Mouse (Mus musculus) limb, embryonic 10.5 days (tissue): ENCODE data around the gene Pex6. TPM values are rescaled to one million over a fixed set of nuclear protein-coding genes. Genes with fewer than 3 reads are reported as not detected.

Source experiments
- DNase-seq: peaks from one replicate; pipeline ENCODE4 v3.0.0-alpha.2; 2017; ENCODE audit warnings: low spot score
- H3K27ac ChIP-seq: fragments of 300-500 bp; sonication (generic); 2 replicates; pipeline ENCODE4 v1.5.1; 2016; ENCODE audit warnings: mild to moderate bottlenecking
- H3K27me3 ChIP-seq: fragments of 300-500 bp; sonication (generic); 2 replicates; pipeline ENCODE4 v1.6.1; 2016; ENCODE audit warnings: low read depth, mild to moderate bottlenecking; ENCODE audit not compliant: poor library complexity, severe bottlenecking
- H3K36me3 ChIP-seq: fragments of 300-500 bp; sonication (generic); 2 replicates; pipeline ENCODE4 v1.6.1; 2016; ENCODE audit warnings: mild to moderate bottlenecking, moderate library complexity
- H3K4me1 ChIP-seq: fragments of 300-500 bp; sonication (generic); 2 replicates; pipeline ENCODE4 v1.6.1; 2016
- H3K4me3 ChIP-seq: fragments of 300-500 bp; sonication (generic); 2 replicates; pipeline ENCODE4 v1.5.1; 2016; ENCODE audit warnings: mild to moderate bottlenecking, moderate library complexity
- H3K9me3 ChIP-seq: fragments of 300-500 bp; sonication (generic); replicated peaks from 2 replicates; pipeline ENCODE4 v1.6.1; 2016; ENCODE audit warnings: mild to moderate bottlenecking
- WGBS: fragments of 180-500 bp; shearing (Covaris S2); methylation state at CpG from one replicate; pipeline ENCODE4 v1.1.7; 2016; 5-methylcytosine and 5-hydroxymethylcytosine counted together
- polyA plus RNA-seq: library from polyadenylated mRNA; unstranded; fragments of >200 nt; fragmentation: Nextera tagmentation; extraction: Ambion mirVana; gene quantifications from 2 replicates; pipeline ENCODE4 v1.2.1, GENCODE M21; 2016

Pex6 gene
- polyA plus RNA-seq, 1 experiment from 2014 or later = 26.9 TPM

- Histone ChIP-seq H3K27me3 (no peaks in the 10 kb centered on the region), H3K4me1 (peaks cover 39% of the 10 kb centered on the region), H3K36me3 (peaks cover 31% of the 10 kb centered on the region), H3K4me3 (peak overlapping the region; percentile 95), H3K9me3 (no peaks in the 10 kb centered on the region), H3K27ac (peak overlapping the region; percentile 94)
- whole genome bisulfite sequencing = 6% methylated on average over 41 of the region's 41 CpGs
- DNase-seq = no peak
Measured at GRCm38 (mm10) chr17:46703971-46704886, 7.0 kb upstream of the Pex6 start.

GRCm38 (mm10) chr17:46704887-46705835 lies 6.1 kb upstream of the Pex6 start, which contains the start of gene Ppp2r5d:
Ppp2r5d (minus strand) TSS chr17:46705111.
- peak; percentile 90 for DNase-seq
- Histone ChIP-seq H3K36me3 (peaks cover 22% of the 10 kb centered on the region), H3K27ac (peak within 1 kb of the TSS; percentile 94), H3K4me1 (peaks cover 39% of the 10 kb centered on the region), H3K9me3 (no peaks in the 10 kb centered on the region), H3K4me3 (peak within 1 kb of the TSS; percentile 95), H3K27me3 (no peaks in the 10 kb centered on the region)
- WGBS = 2% methylated on average over 48 of the region's 48 CpGs

- Histone ChIP-seq H3K9me3 (no peaks in the 10 kb centered on the region), H3K27ac (no peak overlapping the region), H3K4me3 (no peak overlapping the region), H3K36me3 (peaks cover 8% of the 10 kb centered on the region), H3K27me3 (no peaks in the 10 kb centered on the region), H3K4me1 (peaks cover 43% of the 10 kb centered on the region)
- DNase-seq = no peak
- 94% methylated on average over 14 of the region's 14 CpGs for WGBS
Measured at GRCm38 (mm10) chr17:46706375-46707089, 4.7 kb upstream of the Pex6 start.

- H3K27ac ChIP-seq = peak overlapping the region; percentile 88
- peak overlapping the region; percentile 94 for H3K4me3 ChIP-seq
- H3K4me1 ChIP-seq = peaks cover 26% of the 10 kb centered on the region
- peak; percentile 43 for DNase-seq
- WGBS = under 1% methylated on average over 76 of the region's 76 CpGs
- no peaks in the 10 kb centered on the region for H3K9me3 ChIP-seq
- H3K27me3 ChIP-seq = no peaks in the 10 kb centered on the region
- H3K36me3 ChIP-seq = peaks cover 40% of the 10 kb centered on the region
Measured at GRCm38 (mm10) chr17:46711612-46712271, 479 bp downstream of the Pex6 start.

GRCm38 (mm10) chr17:46712442-46712841 lies 1.2 kb downstream of the Pex6 start:
- DNase-seq = no peak
- Histone ChIP-seq H3K4me1 (peaks cover 26% of the 10 kb centered on the region), H3K4me3 (peak overlapping the region; percentile 94), H3K27ac (no peak overlapping the region), H3K36me3 (peaks cover 47% of the 10 kb centered on the region), H3K9me3 (no peaks in the 10 kb centered on the region), H3K27me3 (no peaks in the 10 kb centered on the region)
- 79% methylated on average over 7 of the region's 7 CpGs for WGBS

GRCm38 (mm10) chr17:46713849-46714248 lies 2.6 kb downstream of the Pex6 start:
- no peaks in the 10 kb centered on the region for H3K27me3 ChIP-seq
- no peak overlapping the region for H3K27ac ChIP-seq
- DNase-seq = no peak
- peaks cover 52% of the 10 kb centered on the region for H3K36me3 ChIP-seq
- peaks cover 26% of the 10 kb centered on the region for H3K4me1 ChIP-seq
- no peaks in the 10 kb centered on the region for H3K9me3 ChIP-seq
- 93% methylated on average over 9 of the region's 9 CpGs for WGBS
- H3K4me3 ChIP-seq = peak overlapping the region; percentile 94; the same call in 1 of the 2 replicates

GRCm38 (mm10) chr17:46714756-46715481 lies 3.7 kb downstream of the Pex6 start:
- Histone ChIP-seq H3K4me1 (peaks cover 26% of the 10 kb centered on the region), H3K4me3 (no peak overlapping the region), H3K27me3 (no peaks in the 10 kb centered on the region), H3K36me3 (peaks cover 53% of the 10 kb centered on the region), H3K27ac (no peak overlapping the region), H3K9me3 (no peaks in the 10 kb centered on the region)
- WGBS = 94% methylated on average over 11 of the region's 11 CpGs
- no peak for DNase-seq

GRCm38 (mm10) chr17:46721077-46721476 lies 9.8 kb downstream of the Pex6 start:
- Histone ChIP-seq H3K36me3 (peaks cover 76% of the 10 kb centered on the region), H3K27ac (no peak overlapping the region), H3K27me3 (no peaks in the 10 kb centered on the region), H3K4me1 (peaks cover 3% of the 10 kb centered on the region; the same call in 1 of the 2 replicates), H3K9me3 (no peaks in the 10 kb centered on the region), H3K4me3 (no peak overlapping the region)
- DNase-seq = no peak
- 88% methylated on average over 7 of the region's 7 CpGs for WGBS

- Histone ChIP-seq H3K27me3 (peaks cover 19% of the 10 kb centered on the region), H3K4me1 (peaks cover 7% of the 10 kb centered on the region; the same call in 1 of the 2 replicates), H3K36me3 (peaks cover 62% of the 10 kb centered on the region), H3K9me3 (no peaks in the 10 kb centered on the region), H3K27ac (0 out of 2 replicates have a peak overlapping the region, but pooled peaks have one; percentile 5), H3K4me3 (no peak overlapping the region)
- DNase-seq = no peak
- 79% methylated on average over 20 of the region's 20 CpGs for WGBS
Measured at GRCm38 (mm10) chr17:46724477-46725084, 13.3 kb downstream of the Pex6 start.

GRCm38 (mm10) chr17:46725273-46725672 lies 14.0 kb downstream of the Pex6 start:
- no peak overlapping the region for H3K4me3 ChIP-seq
- H3K9me3 ChIP-seq = no peaks in the 10 kb centered on the region
- H3K27me3 ChIP-seq = peaks cover 26% of the 10 kb centered on the region
- H3K36me3 ChIP-seq = peaks cover 59% of the 10 kb centered on the region
- DNase-seq = peak; percentile 48
- WGBS = 50% methylated on average over 9 of the region's 9 CpGs
- 0 out of 2 replicates have a peak overlapping the region, but pooled peaks have one; percentile 5 for H3K27ac ChIP-seq
- H3K4me1 ChIP-seq = peaks cover 7% of the 10 kb centered on the region; the same call in 1 of the 2 replicates
